Mouse (Mus musculus): ENCODE measurements at regions not wholly inside any gene's neighbourhood (a gene's known extent, or its start where the extent isn't known, plus 50 kb on each side); places are given as distances from the start of the nearest gene placed in this dataset.

- no peaks in the 10 kb centered on the region; the same call in 1 of the 2 replicates for H3K9me3 ChIP-seq (replicated peaks; ENCODE audit: insufficient read depth, low read length)
- no peak overlapping the region for H3K9ac ChIP-seq (ENCODE audit: control insufficient read depth, low read depth, low read length, poor library complexity, severe bottlenecking)
These were observed 442.6 kb upstream of the Kcnab2 start for GRCm38 (mm10) chr4:152920261-152920660.

DNA sequence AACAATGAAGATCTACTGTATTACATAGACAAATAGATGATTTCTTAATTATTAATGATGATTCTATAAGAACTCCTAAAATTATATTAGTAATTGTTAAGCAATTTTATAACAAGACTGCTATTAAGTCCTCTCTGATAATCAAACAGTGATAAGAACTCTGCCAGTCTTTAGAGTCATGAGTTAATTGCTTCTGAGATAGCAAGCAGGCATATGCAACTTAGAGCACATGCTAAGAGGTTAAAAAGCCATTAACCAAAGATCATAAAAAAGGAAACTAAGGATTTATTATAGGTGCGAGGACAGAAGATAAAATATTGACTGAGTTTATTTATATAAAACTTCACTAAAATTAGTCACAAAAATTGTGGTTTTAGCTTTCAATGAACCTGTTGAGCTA, 442.2 kb upstream of the Kcnab2 start:
- H3K9me3 ChIP-seq (replicated peaks; ENCODE audit: insufficient read depth, low read length) = no peaks in the 10 kb centered on the region; the same call in 1 of the 2 replicates
- no peak overlapping the region for H3K4me3 ChIP-seq (ENCODE audit: control insufficient read depth in 1 of 2, insufficient read depth in 1 of 2, low read depth in 2 of 2, low read length in 2 of 2)
- H3K9ac ChIP-seq (ENCODE audit: control insufficient read depth, low read depth, low read length, poor library complexity, severe bottlenecking) = no peak overlapping the region

More at GRCm38 (mm10) chr4:152920261-152920660, 442.6 kb upstream of the Kcnab2 start:
- TF ChIP-seq JUND (IDR thresholded peaks at IDR 0.05; ENCODE audit: low read depth, low read length) (no peak), ZNF384 (IDR thresholded peaks at IDR 0.05; ENCODE audit: low read depth, low read length) (no peak), USF1 (IDR thresholded peaks at IDR 0.05; ENCODE audit: low read depth, low read length) (no peak), KAT2A (conservative IDR thresholded peaks at IDR 0.05; ENCODE audit: low read depth, low read length) (no peak), MXI1 (IDR thresholded peaks at IDR 0.05; ENCODE audit: low read depth, low read length) (no peak)
- no peaks in the 10 kb centered on the region for H3K36me3 ChIP-seq (ENCODE audit: control insufficient read depth in 1 of 2, insufficient read depth in 2 of 2, low read length in 2 of 2)
- no peak overlapping the region for H3K27ac ChIP-seq (ENCODE audit: control insufficient read depth, low read depth, low read length)
- no peaks in the 10 kb centered on the region for H3K27me3 ChIP-seq (ENCODE audit: control insufficient read depth in 1 of 2, insufficient read depth in 2 of 2, low read length in 2 of 2)
- H3K4me3 ChIP-seq (ENCODE audit: control insufficient read depth in 1 of 2, insufficient read depth in 1 of 2, low read depth in 2 of 2, low read length in 2 of 2) = no peak overlapping the region
- H3K4me1 ChIP-seq (ENCODE audit: control insufficient read depth in 1 of 2, insufficient read depth in 2 of 2, low read length in 2 of 2) = no peaks in the 10 kb centered on the region
- H3K79me2 ChIP-seq (ENCODE audit: control insufficient read depth, insufficient read depth, low read length, poor library complexity) = no peaks in the 10 kb centered on the region
- no peak for DNase-seq (ENCODE audit: low read depth, low spot score)

DNA sequence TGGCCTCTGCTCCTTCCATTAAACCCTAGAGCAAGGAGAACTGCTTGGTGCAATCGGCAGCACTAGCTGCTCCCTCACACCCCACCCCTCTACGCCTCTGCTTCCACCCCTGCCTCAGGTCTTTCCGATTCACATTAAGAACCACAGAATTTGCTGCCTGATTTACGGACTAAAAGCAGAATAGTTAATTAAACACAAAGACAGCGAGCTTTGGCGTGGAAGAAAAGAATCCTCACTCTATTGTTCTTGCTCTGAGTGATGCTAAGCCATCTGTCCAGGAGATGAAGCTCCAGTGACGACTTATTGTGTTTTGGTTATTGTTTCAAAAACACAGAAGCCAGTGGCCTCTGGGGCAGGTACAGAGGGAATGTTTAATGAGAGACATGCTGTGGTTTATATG, 438.9 kb upstream of the Kcnab2 start:
- no peaks in the 10 kb centered on the region for H3K4me1 ChIP-seq (ENCODE audit: control insufficient read depth in 1 of 2, insufficient read depth in 2 of 2, low read length in 2 of 2)
- no peak overlapping the region for H3K9ac ChIP-seq (ENCODE audit: control insufficient read depth, low read depth, low read length, poor library complexity, severe bottlenecking)
- H3K9me3 ChIP-seq (replicated peaks; ENCODE audit: insufficient read depth, low read length) = no peaks in the 10 kb centered on the region; the same call in 1 of the 2 replicates
- no peak for DNase-seq (ENCODE audit: low read depth, low spot score)
- no peaks in the 10 kb centered on the region for H3K79me2 ChIP-seq (ENCODE audit: control insufficient read depth, insufficient read depth, low read length, poor library complexity)
- no peaks in the 10 kb centered on the region for H3K27me3 ChIP-seq (ENCODE audit: control insufficient read depth in 1 of 2, insufficient read depth in 2 of 2, low read length in 2 of 2)
- TF ChIP-seq SMC3 (IDR thresholded peaks at IDR 0.05; ENCODE audit: low read depth, low read length) = no peak
- TF ChIP-seq TAL1 (IDR thresholded peaks at IDR 0.05; ENCODE audit: low read length) = no peak
- no peak for TF ChIP-seq ETS1 (IDR thresholded peaks at IDR 0.05; ENCODE audit: low read depth, low read length)
- no peak for TF ChIP-seq ZMIZ1 (IDR thresholded peaks at IDR 0.05; ENCODE audit: low read depth, low read length)
- no peak for TF ChIP-seq MXI1 (IDR thresholded peaks at IDR 0.05; ENCODE audit: low read depth, low read length)
- H3K4me3 ChIP-seq (ENCODE audit: control insufficient read depth in 1 of 2, insufficient read depth in 1 of 2, low read depth in 2 of 2, low read length in 2 of 2) = no peak overlapping the region
- no peak overlapping the region for H3K27ac ChIP-seq (ENCODE audit: control insufficient read depth, low read depth, low read length)
- H3K36me3 ChIP-seq (ENCODE audit: control insufficient read depth in 1 of 2, insufficient read depth in 2 of 2, low read length in 2 of 2) = no peaks in the 10 kb centered on the region

More for the DNA sequence above, 442.2 kb upstream of the Kcnab2 start:
- no peaks in the 10 kb centered on the region for H3K27me3 ChIP-seq (ENCODE audit: control insufficient read depth in 1 of 2, insufficient read depth in 2 of 2, low read length in 2 of 2)
- no peak for TF ChIP-seq ELF1 (IDR thresholded peaks at IDR 0.05; ENCODE audit: low read depth, low read length)
- no peak for TF ChIP-seq GABPA (IDR thresholded peaks at IDR 0.05; ENCODE audit: low read depth, low read length)
- no peak for TF ChIP-seq RAD21 (IDR thresholded peaks at IDR 0.05; ENCODE audit: low read depth, low read length)
- TF ChIP-seq ZNF384 (IDR thresholded peaks at IDR 0.05; ENCODE audit: low read depth, low read length) = no peak
- TF ChIP-seq MAX (IDR thresholded peaks at IDR 0.05; ENCODE audit: low read length) = no peak
- no peak for TF ChIP-seq TBP (IDR thresholded peaks at IDR 0.05; ENCODE audit: low read depth, low read length)
- TF ChIP-seq USF1 (IDR thresholded peaks at IDR 0.05; ENCODE audit: low read depth, low read length) = no peak
- H3K4me1 ChIP-seq (ENCODE audit: control insufficient read depth in 1 of 2, insufficient read depth in 2 of 2, low read length in 2 of 2) = no peaks in the 10 kb centered on the region
- no peaks in the 10 kb centered on the region for H3K36me3 ChIP-seq (ENCODE audit: control insufficient read depth in 1 of 2, insufficient read depth in 2 of 2, low read length in 2 of 2)
- no peak overlapping the region for H3K27ac ChIP-seq (ENCODE audit: control insufficient read depth, low read depth, low read length)
- H3K79me2 ChIP-seq (ENCODE audit: control insufficient read depth, insufficient read depth, low read length, poor library complexity) = no peaks in the 10 kb centered on the region
- no peak for DNase-seq (ENCODE audit: low read depth, low spot score)
